Mouse (Mus musculus) myocyte (in vitro differentiated cells): ENCODE data around the gene BC035947. TPM values are rescaled to one million over a fixed set of nuclear protein-coding genes. Genes with fewer than 3 reads are reported as not detected.

Experiments used
- H3K27me3 ChIP-seq: one replicate; pipeline ENCODE4 v1.6.1; 2011; ENCODE audit not compliant: control insufficient read depth, insufficient read depth, insufficient read length
- H3K36me3 ChIP-seq: one replicate; pipeline ENCODE4 v1.6.1; 2011; ENCODE audit not compliant: control insufficient read depth, insufficient read depth
- H3K4me2 ChIP-seq: one replicate; pipeline ENCODE4 v1.6.1; 2011; ENCODE audit warnings: low read depth, control low read depth
- H3K4me3 ChIP-seq: one replicate; pipeline ENCODE4 v1.5.1; 2011; ENCODE audit warnings: mild to moderate bottlenecking, control low read depth, moderate library complexity
- H3K79me2 ChIP-seq: one replicate; pipeline ENCODE4 v1.6.1; 2011; ENCODE audit not compliant: control insufficient read depth, insufficient read depth
- H3ac ChIP-seq: one replicate; pipeline ENCODE4 v1.6.1; 2011; ENCODE audit not compliant: control insufficient read depth, insufficient read length
- CEBPB ChIP-seq: IDR thresholded peaks from 2 replicates; pipeline ENCODE4 v1.6.1; 2011; ENCODE audit warnings: mild to moderate bottlenecking, moderate library complexity; ENCODE audit not compliant: poor library complexity, insufficient read depth, severe bottlenecking
- E2F4 ChIP-seq: IDR thresholded peaks from one replicate; pipeline ENCODE4 v1.6.1; 2011; ENCODE audit warnings: mild to moderate bottlenecking, control low read depth, moderate library complexity; ENCODE audit not compliant: insufficient read depth
- MAX ChIP-seq: IDR thresholded peaks from one replicate; pipeline ENCODE4 v1.6.1; 2011; ENCODE audit warnings: low read depth, mild to moderate bottlenecking, control low read depth
- MYOD1 ChIP-seq, 3 experiments: IDR thresholded peaks; one replicate each; pipeline ENCODE4 v1.6.1; 2011; ENCODE audit warnings: control low read depth in 2 of 3, low read depth in 2 of 3, mild to moderate bottlenecking in 2 of 3, moderate library complexity in 1 of 3; ENCODE audit not compliant: insufficient read length in 2 of 3, control insufficient read depth in 1 of 3
- MYOG ChIP-seq, 3 experiments: IDR thresholded peaks; one replicate each; pipeline ENCODE4 v1.6.1; 2011; ENCODE audit warnings: control low read depth in 2 of 3, low read depth in 2 of 3, mild to moderate bottlenecking in 2 of 3; ENCODE audit not compliant: insufficient read length in 2 of 3, control insufficient read depth in 1 of 3, insufficient read depth in 1 of 3
- POLR2A ChIP-seq: IDR thresholded peaks from one replicate; pipeline ENCODE4 v1.6.1; 2011; ENCODE audit warnings: low read depth, mild to moderate bottlenecking, control low read depth, moderate library complexity; ENCODE audit not compliant: insufficient read length
- POLR2AphosphoS2 ChIP-seq: IDR thresholded peaks from one replicate; pipeline ENCODE4 v1.6.1; 2011; ENCODE audit warnings: low read depth, control low read depth; ENCODE audit not compliant: insufficient read length
- REST ChIP-seq: IDR thresholded peaks from one replicate; pipeline ENCODE4 v1.6.1; 2011; ENCODE audit warnings: mild to moderate bottlenecking, control low read depth, moderate library complexity; ENCODE audit not compliant: insufficient read depth, insufficient read length
- SRF ChIP-seq: IDR thresholded peaks from one replicate; pipeline ENCODE4 v1.6.1; 2011; ENCODE audit warnings: low read depth; ENCODE audit not compliant: control insufficient read depth, insufficient read length
- TCF12 ChIP-seq: IDR thresholded peaks from one replicate; pipeline ENCODE4 v1.6.1; 2011; ENCODE audit warnings: mild to moderate bottlenecking, control low read depth; ENCODE audit not compliant: poor library complexity, insufficient read depth, severe bottlenecking
- TCF3 ChIP-seq: IDR thresholded peaks from one replicate; pipeline ENCODE4 v1.6.1; 2011; ENCODE audit warnings: low read depth, control low read depth; ENCODE audit not compliant: insufficient read length
- USF1 ChIP-seq: IDR thresholded peaks from one replicate; pipeline ENCODE4 v1.6.1; 2011; ENCODE audit warnings: low read depth, mild to moderate bottlenecking, control low read depth, moderate library complexity
- polyA plus RNA-seq: library from polyadenylated mRNA; unstranded; fragments of >200 nt; fragmentation: generic; extraction: Trizol; gene quantifications from one replicate; pipeline ENCODE4 v1.2.1, GENCODE M21; 2012; ENCODE audit warnings: missing spikeins

The BC035947 gene
- polyA plus RNA-seq, 1 experiment = not detected

- Histone ChIP-seq H3K79me2 (no peaks in the 10 kb centered on the region), H3K4me3 (no peak overlapping the region), H3ac (no peak overlapping the region), H3K4me2 (no peak overlapping the region), H3K27me3 (no peaks in the 10 kb centered on the region), H3K36me3 (no peaks in the 10 kb centered on the region)
- TF ChIP-seq E2F4 (no peak), CEBPB (no peak), MAX (no peak), MYOG (IDR thresholded peaks at IDR 0.05; ENCODE audit: control insufficient read depth in 1 of 3, insufficient read depth in 1 of 3, insufficient read length in 2 of 3, low read depth in 2 of 3) (no peak), USF1 (no peak), POLR2AphosphoS2 (no peak), POLR2A (no peak), REST (no peak), TCF12 (no peak), SRF (no peak), TCF3 (no peak), MYOD1 (IDR thresholded peaks at IDR 0.05; ENCODE audit: control insufficient read depth in 1 of 3, insufficient read length in 2 of 3, low read depth in 2 of 3) (no peak)
Observed at GRCm38 (mm10) chr1:78525189-78525886, 13.4 kb upstream of the BC035947 start.

- no peak overlapping the region for H3ac ChIP-seq
Observed at GRCm38 (mm10) chr1:78518907-78519306, 6.9 kb upstream of the BC035947 start.

GRCm38 (mm10) chr1:78512756-78513155, 798 bp upstream of the BC035947 start:
- H3K4me3 ChIP-seq = no peak overlapping the region
- TF ChIP-seq USF1 (no peak), SRF (no peak), MYOD1 (IDR thresholded peaks at IDR 0.05; ENCODE audit: control insufficient read depth in 1 of 3, insufficient read length in 2 of 3, low read depth in 2 of 3) (no peak), REST (no peak), TCF12 (no peak), POLR2A (no peak), E2F4 (no peak), TCF3 (no peak), POLR2AphosphoS2 (no peak), MYOG (IDR thresholded peaks at IDR 0.05; ENCODE audit: control insufficient read depth in 1 of 3, insufficient read depth in 1 of 3, insufficient read length in 2 of 3, low read depth in 2 of 3) (no peak)

More at GRCm38 (mm10) chr1:78518907-78519306, 6.9 kb upstream of the BC035947 start:
- peaks cover 3% of the 10 kb centered on the region for H3K27me3 ChIP-seq
- H3K36me3 ChIP-seq = no peaks in the 10 kb centered on the region
- H3K4me3 ChIP-seq = no peak overlapping the region
- no peak for TF ChIP-seq TCF12
- no peak for TF ChIP-seq MYOG (IDR thresholded peaks at IDR 0.05; ENCODE audit: control insufficient read depth in 1 of 3, insufficient read depth in 1 of 3, insufficient read length in 2 of 3, low read depth in 2 of 3)
- TF ChIP-seq CEBPB = no peak
- no peak for TF ChIP-seq TCF3
- no peak for TF ChIP-seq POLR2AphosphoS2
- no peak for TF ChIP-seq MAX
- no peak for TF ChIP-seq POLR2A
- no peak for TF ChIP-seq REST
- TF ChIP-seq E2F4 = no peak
- TF ChIP-seq SRF = no peak
- no peak for TF ChIP-seq MYOD1 (IDR thresholded peaks at IDR 0.05; ENCODE audit: control insufficient read depth in 1 of 3, insufficient read length in 2 of 3, low read depth in 2 of 3)
- TF ChIP-seq USF1 = no peak
- H3K4me2 ChIP-seq = no peak overlapping the region
- no peaks in the 10 kb centered on the region for H3K79me2 ChIP-seq

GRCm38 (mm10) chr1:78510862-78511261, 1.1 kb downstream of the BC035947 start, which contains the start of gene Mogat1:
Mogat1 (plus strand) TSS chr1:78510991.
- Histone ChIP-seq H3K4me3 (no peak within 1 kb of the TSS), H3K27me3 (peaks cover 34% of the 10 kb centered on the region), H3K79me2 (no peaks in the 10 kb centered on the region), H3K4me2 (no peak within 1 kb of the TSS), H3ac (no peak within 1 kb of the TSS), H3K36me3 (no peaks in the 10 kb centered on the region)
- no peak for TF ChIP-seq MAX

More at GRCm38 (mm10) chr1:78512756-78513155, 798 bp upstream of the BC035947 start:
- no peak overlapping the region for H3ac ChIP-seq
- H3K79me2 ChIP-seq = no peaks in the 10 kb centered on the region
- no peak overlapping the region for H3K4me2 ChIP-seq
- H3K36me3 ChIP-seq = no peaks in the 10 kb centered on the region
- peaks cover 29% of the 10 kb centered on the region for H3K27me3 ChIP-seq

- H3K79me2 ChIP-seq = no peaks in the 10 kb centered on the region
- H3K36me3 ChIP-seq = no peaks in the 10 kb centered on the region
- no peak overlapping the region for H3ac ChIP-seq
- no peak overlapping the region for H3K4me2 ChIP-seq
- H3K27me3 ChIP-seq = peaks cover 27% of the 10 kb centered on the region
- no peak for TF ChIP-seq MYOG (IDR thresholded peaks at IDR 0.05; ENCODE audit: control insufficient read depth in 1 of 3, insufficient read depth in 1 of 3, insufficient read length in 2 of 3, low read depth in 2 of 3)
- no peak for TF ChIP-seq SRF
- no peak for TF ChIP-seq POLR2A
- TF ChIP-seq TCF3 = no peak
- TF ChIP-seq MYOD1 (IDR thresholded peaks at IDR 0.05; ENCODE audit: control insufficient read depth in 1 of 3, insufficient read length in 2 of 3, low read depth in 2 of 3) = no peak
- TF ChIP-seq E2F4 = no peak
- no peak for TF ChIP-seq REST
- no peak for TF ChIP-seq TCF12
- no peak for TF ChIP-seq MAX
- TF ChIP-seq USF1 = no peak
- no peak for TF ChIP-seq CEBPB
- TF ChIP-seq POLR2AphosphoS2 = no peak
- no peak overlapping the region for H3K4me3 ChIP-seq
Observed at GRCm38 (mm10) chr1:78507137-78507536, 4.8 kb downstream of the BC035947 start.
